Mouse (Mus musculus) lung, embryonic 16.5 days (tissue): Measurements from ENCODE around the gene Crabp2. TPM values are rescaled to one million over a fixed set of nuclear protein-coding genes. Genes with fewer than 3 reads are reported as not detected.

Experiments used
- ATAC-seq: fragments of 200-750 bp; cut with Nextera tagmentation; 2 replicates; pipeline ENCODE4 v1.8.0; 2017; ENCODE audit warnings: low read depth, mild to moderate bottlenecking, moderate library complexity
- H3K27ac ChIP-seq: fragments of 300-500 bp; sonication (generic); 2 replicates; pipeline ENCODE4 v1.5.1; 2014; ENCODE audit warnings: mild to moderate bottlenecking, control low read depth, low read length
- H3K27me3 ChIP-seq: fragments of 300-500 bp; sonication (generic); 2 replicates; pipeline ENCODE4 v1.6.1; 2014; ENCODE audit warnings: low read depth, low read length, mixed read lengths; ENCODE audit not compliant: control insufficient read depth, insufficient read depth
- H3K36me3 ChIP-seq: fragments of 300-500 bp; sonication (generic); 2 replicates; pipeline ENCODE4 v1.6.1; 2014; ENCODE audit warnings: low read length; ENCODE audit not compliant: control insufficient read depth, insufficient read depth
- H3K4me1 ChIP-seq: fragments of 300-500 bp; sonication (generic); replicated peaks from 2 replicates; pipeline ENCODE4 v1.6.1; 2014; ENCODE audit warnings: low read length, mixed read lengths; ENCODE audit not compliant: control insufficient read depth, insufficient read depth
- H3K4me2 ChIP-seq: fragments of 300-500 bp; sonication (generic); 2 replicates; pipeline ENCODE4 v1.6.1; 2014; ENCODE audit warnings: low read depth, low read length, control low read depth
- H3K4me3 ChIP-seq: fragments of 300-500 bp; sonication (generic); 2 replicates; pipeline ENCODE4 v1.5.1; 2014; ENCODE audit warnings: mild to moderate bottlenecking, low read length, control low read depth
- H3K9ac ChIP-seq: fragments of 300-500 bp; sonication (generic); 2 replicates; pipeline ENCODE4 v1.6.1; 2014; ENCODE audit warnings: low read length, control low read depth
- H3K9me3 ChIP-seq: fragments of 300-500 bp; sonication (generic); 2 replicates; pipeline ENCODE4 v1.6.1; 2016; ENCODE audit warnings: low read length; ENCODE audit not compliant: control insufficient read depth
- WGBS: fragments of 180-500 bp; shearing (Covaris S2); extraction: QIAGEN DNeasy Blood & Tissue Kit; methylation state at CpG from one replicate; pipeline ENCODE4 v1.1.7; 2014; 5-methylcytosine and 5-hydroxymethylcytosine counted together
- polyA plus RNA-seq: library from polyadenylated mRNA; unstranded; fragments of >200 nt; fragmentation: Nextera tagmentation; extraction: Ambion mirVana; gene quantifications from 2 replicates; pipeline ENCODE4 v1.2.1, GENCODE M21; 2015

The Crabp2 gene
- polyA plus RNA-seq, 1 experiment from 2014 or later, result 4.7 TPM

GRCm38 (mm10) chr3:87974381-87974987 is 26.0 kb downstream of the Crabp2 start:
- peak overlapping the region; percentile 49; the same call in 1 of the 2 replicates for H3K9ac ChIP-seq

DNA sequence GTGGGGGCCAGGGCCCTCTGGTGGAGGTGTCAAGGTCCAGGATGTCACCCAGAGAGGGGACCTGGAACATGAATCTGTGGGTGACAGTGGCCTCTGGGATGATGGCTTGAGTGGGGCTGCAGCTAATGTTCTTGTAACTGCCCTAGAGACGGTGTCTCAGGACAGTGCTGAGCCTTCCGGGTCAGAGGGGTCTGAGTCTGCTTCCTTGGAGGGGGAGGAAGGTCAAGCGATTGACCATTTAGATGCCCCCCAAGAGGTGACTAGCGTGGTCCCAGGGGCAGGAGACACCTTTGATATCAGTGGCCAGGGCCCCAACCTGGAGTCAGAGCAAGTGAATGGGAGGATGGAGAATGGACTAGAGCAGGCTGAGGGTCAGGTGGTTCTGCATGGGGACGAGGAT is 31.0 kb downstream of the Crabp2 start:
- no peaks in the 10 kb centered on the region for H3K36me3 ChIP-seq
- no peak overlapping the region for H3K27ac ChIP-seq
- H3K9ac ChIP-seq, result no peak overlapping the region
- H3K4me3 ChIP-seq, result no peak overlapping the region
- H3K27me3 ChIP-seq, result no peaks in the 10 kb centered on the region
- no peak overlapping the region for H3K4me2 ChIP-seq
- ATAC-seq, result no peak
- no peaks in the 10 kb centered on the region for H3K9me3 ChIP-seq
- H3K4me1 ChIP-seq, result peaks cover 37% of the 10 kb centered on the region
- 80% methylated on average over 5 of the region's 5 CpGs for WGBS

More at GRCm38 (mm10) chr3:87974381-87974987, 26.0 kb downstream of the Crabp2 start:
- ATAC-seq, result no peak; the same call in 1 of the 2 replicates
- Histone ChIP-seq H3K4me3 (peak overlapping the region; percentile 61), H3K27ac (0 out of 2 replicates have a peak overlapping the region, but pooled peaks have one; percentile 46), H3K9me3 (no peaks in the 10 kb centered on the region), H3K4me2 (peak overlapping the region; percentile 90), H3K4me1 (peaks cover 41% of the 10 kb centered on the region), H3K36me3 (no peaks in the 10 kb centered on the region), H3K27me3 (no peaks in the 10 kb centered on the region; the same call in 1 of the 2 replicates)
- 28% methylated on average over 12 of the region's 12 CpGs for WGBS

DNA sequence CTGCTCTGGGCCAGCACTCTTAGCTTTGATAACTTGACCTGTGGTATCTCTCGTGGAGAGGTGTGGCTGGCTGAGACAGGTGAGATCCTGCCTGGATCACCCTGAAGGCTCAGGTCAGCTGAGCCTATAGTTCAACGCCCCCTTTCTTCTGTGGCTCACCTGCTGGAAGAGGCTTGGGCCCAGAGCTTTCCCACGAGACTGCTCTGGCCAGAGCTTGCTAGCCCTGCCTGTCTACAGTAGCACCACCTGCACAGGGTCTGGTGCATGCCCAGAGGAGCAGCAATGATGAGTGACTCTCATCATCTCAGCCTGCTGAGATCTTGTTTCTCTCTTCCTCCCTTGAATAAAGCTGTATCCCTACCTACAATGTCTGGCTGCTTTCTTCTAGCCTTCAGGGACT is 31.6 kb downstream of the Crabp2 start:
- H3K9ac ChIP-seq, result no peak overlapping the region
- no peak for ATAC-seq
- no peak overlapping the region for H3K4me2 ChIP-seq
- H3K9me3 ChIP-seq, result no peaks in the 10 kb centered on the region
- no peaks in the 10 kb centered on the region for H3K36me3 ChIP-seq
- no peak overlapping the region for H3K4me3 ChIP-seq
- WGBS, result 47% methylated on average over 3 of the region's 3 CpGs
- H3K4me1 ChIP-seq, result peaks cover 37% of the 10 kb centered on the region
- H3K27me3 ChIP-seq, result no peaks in the 10 kb centered on the region
- no peak overlapping the region for H3K27ac ChIP-seq

GRCm38 (mm10) chr3:87980728-87981127 is 32.3 kb downstream of the Crabp2 start:
- Histone ChIP-seq H3K36me3 (no peaks in the 10 kb centered on the region), H3K9me3 (no peaks in the 10 kb centered on the region), H3K4me1 (peaks cover 44% of the 10 kb centered on the region), H3K4me2 (no peak overlapping the region), H3K9ac (no peak overlapping the region), H3K27ac (no peak overlapping the region), H3K4me3 (no peak overlapping the region), H3K27me3 (no peaks in the 10 kb centered on the region)
- 71% methylated on average over 5 of the region's 5 CpGs for WGBS
- no peak for ATAC-seq

DNA sequence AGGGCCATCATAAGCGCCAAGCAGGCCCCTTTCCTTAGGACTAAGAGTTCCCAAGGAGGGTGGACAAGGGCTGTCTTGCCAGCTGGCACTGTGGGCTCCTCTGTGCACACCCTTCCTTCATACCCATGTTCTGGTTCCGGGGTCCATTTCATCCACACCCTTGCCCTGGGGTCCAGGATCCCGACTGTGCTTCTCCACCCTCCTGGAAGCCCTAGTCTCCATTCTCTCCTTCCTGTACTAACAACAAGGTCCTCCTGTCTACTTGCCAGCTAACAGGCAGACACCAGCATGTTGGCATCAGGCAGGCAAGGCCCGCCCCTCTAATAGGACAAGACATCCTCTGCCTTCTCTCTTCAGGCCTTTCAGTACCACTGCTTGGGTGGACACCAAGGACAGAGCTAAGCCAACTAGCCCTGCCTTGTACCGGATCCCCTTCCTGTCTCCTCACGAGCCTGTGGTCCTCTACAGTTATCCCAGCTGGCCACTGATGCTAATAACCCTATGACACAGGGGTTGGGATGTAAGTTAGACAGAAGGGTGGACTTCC is 32.8 kb downstream of the Crabp2 start:
- no peak overlapping the region for H3K9ac ChIP-seq
- peak overlapping the region; percentile 98 for H3K27ac ChIP-seq
- H3K9me3 ChIP-seq, result no peaks in the 10 kb centered on the region
- WGBS, result 80% methylated on average over 6 of the region's 6 CpGs
- no peak for ATAC-seq
- H3K4me2 ChIP-seq, result no peak overlapping the region
- H3K4me3 ChIP-seq, result no peak overlapping the region
- peaks cover 48% of the 10 kb centered on the region for H3K4me1 ChIP-seq
- H3K36me3 ChIP-seq, result no peaks in the 10 kb centered on the region
- no peaks in the 10 kb centered on the region for H3K27me3 ChIP-seq

GRCm38 (mm10) chr3:87981894-87982835 is 33.7 kb downstream of the Crabp2 start:
- 28% methylated on average over 12 of the region's 12 CpGs for WGBS
- peak overlapping the region; percentile 9 for H3K4me3 ChIP-seq
- peak; percentile 64 for ATAC-seq
- H3K27ac ChIP-seq, result peak overlapping the region; percentile 98
- no peaks in the 10 kb centered on the region for H3K36me3 ChIP-seq
- H3K27me3 ChIP-seq, result no peaks in the 10 kb centered on the region
- H3K9ac ChIP-seq, result peak overlapping the region; percentile 57
- H3K9me3 ChIP-seq, result no peaks in the 10 kb centered on the region
- H3K4me1 ChIP-seq, result peaks cover 56% of the 10 kb centered on the region
- peak overlapping the region; percentile 50 for H3K4me2 ChIP-seq

DNA sequence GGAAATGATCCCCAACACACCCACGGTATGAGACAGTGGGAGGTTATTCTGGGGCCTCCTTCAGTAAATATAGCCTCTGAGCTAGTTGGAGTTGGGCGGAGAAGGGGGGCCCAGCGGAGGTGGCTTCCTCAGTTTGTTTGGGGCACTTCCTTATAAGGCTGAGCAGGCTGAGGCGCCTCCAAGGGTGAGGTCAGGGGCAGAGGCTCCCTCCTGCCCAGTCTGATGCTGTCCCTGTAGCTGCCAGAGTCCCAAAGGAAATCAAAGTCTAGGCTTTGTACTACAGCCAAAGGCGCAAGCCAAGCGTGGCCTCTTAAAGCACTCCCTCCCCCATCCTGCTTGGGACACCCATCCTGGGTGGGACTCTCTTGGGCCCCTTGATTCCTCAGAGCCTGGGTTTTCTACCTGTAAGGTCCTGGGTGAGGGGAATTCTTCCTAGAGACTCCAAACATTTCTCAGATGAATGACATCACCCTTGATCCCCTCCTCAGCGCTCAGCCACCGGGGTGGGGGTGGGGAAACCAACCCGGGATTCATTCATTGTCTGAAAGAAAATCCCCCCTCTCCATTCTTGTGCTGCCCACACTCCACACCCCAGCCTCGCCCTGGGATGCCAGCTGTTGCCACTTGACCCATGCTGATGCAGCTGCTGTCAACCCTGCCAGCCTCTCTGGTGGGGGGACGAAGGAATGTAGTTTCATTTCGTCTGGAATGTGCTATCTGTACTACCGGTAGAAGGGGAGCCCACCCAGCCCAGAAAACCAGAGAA is 34.6 kb downstream of the Crabp2 start:
- Histone ChIP-seq H3K9me3 (no peaks in the 10 kb centered on the region), H3K36me3 (no peaks in the 10 kb centered on the region), H3K9ac (peak overlapping the region; percentile 57), H3K27ac (peak overlapping the region; percentile 98), H3K4me2 (peak overlapping the region; percentile 50), H3K4me3 (peak overlapping the region; percentile 24), H3K4me1 (peaks cover 64% of the 10 kb centered on the region), H3K27me3 (no peaks in the 10 kb centered on the region)
- WGBS, result 2% methylated on average over 13 of the region's 13 CpGs
- peak; percentile 81 for ATAC-seq

- ATAC-seq, result no peak
- peaks cover under 1% of the 10 kb centered on the region for H3K27me3 ChIP-seq
- H3K9ac ChIP-seq, result peak overlapping the region; percentile 34; the same call in 1 of the 2 replicates
- peaks cover 67% of the 10 kb centered on the region for H3K4me1 ChIP-seq
- peak overlapping the region; percentile 98 for H3K27ac ChIP-seq
- peak overlapping the region; percentile 50 for H3K4me2 ChIP-seq
- H3K4me3 ChIP-seq, result no peak overlapping the region; the same call in 1 of the 2 replicates
- WGBS, result 42% methylated on average over 6 of the region's 6 CpGs
- no peaks in the 10 kb centered on the region for H3K9me3 ChIP-seq
- no peaks in the 10 kb centered on the region for H3K36me3 ChIP-seq
Measured at GRCm38 (mm10) chr3:87983627-87984026, 35.2 kb downstream of the Crabp2 start.
